9 mouse cellular contexts compared by ENCODE assay signal in genomic region chr4:43519551-43519950, GRCm38 (mm10). TPM values are rescaled to one million over a fixed set of nuclear protein-coding genes. Genes with fewer than 3 reads are reported as not detected.
A peak's percentile ranks its signal among the peaks of the same experiment; 100 is the strongest.
DNase-seq lines count a peak whose midpoint lies in the region; ATAC-seq lines count a peak whose summit lies in the region.
"Had no signal": no experiment of that assay in that cellular context is flagged by ENCODE, and none has a peak within 500 bp of the region (broad histone marks: within the 10 kb centered on the region; RNA-seq: fewer than 3 reads in every experiment).

No protein-coding gene starts in this region.

- H3K4me1 ChIP-seq in heart, embryonic 16.5 days (ENCODE audit: control insufficient read depth, insufficient read depth, low read length) = peaks cover 31% of the 10 kb centered on the region
- peaks cover 23% of the 10 kb centered on the region for H3K4me1 ChIP-seq in embryonic facial prominence, embryonic 14.5 days (ENCODE audit: control insufficient read depth, insufficient read depth, low read length)
- H3K4me1 ChIP-seq in intestine, embryonic 16.5 days (ENCODE audit: control insufficient read depth, insufficient read depth, low read length) = peaks cover 31% of the 10 kb centered on the region

- H3K27me3 ChIP-seq in heart, embryonic 16.5 days (ENCODE audit: control insufficient read depth, insufficient read depth, low read length) = no peaks in the 10 kb centered on the region
- H3K27me3 ChIP-seq in embryonic facial prominence, embryonic 14.5 days (replicated peaks; ENCODE audit: control insufficient read depth, insufficient read depth, low read length) = peaks cover 9% of the 10 kb centered on the region
- H3K27me3 ChIP-seq in intestine, embryonic 16.5 days (replicated peaks; ENCODE audit: control insufficient read depth, insufficient read depth, low read length) = peaks cover 4% of the 10 kb centered on the region; the same call in 1 of the 2 replicates

- WGBS in heart, embryonic 16.5 days = 38% methylated on average over 10 of the region's 10 CpGs
- WGBS in embryonic facial prominence, embryonic 14.5 days = 25% methylated on average over 10 of the region's 10 CpGs
- WGBS in intestine, embryonic 16.5 days = 33% methylated on average over 10 of the region's 10 CpGs

- no peak for DNase-seq in heart, adult 18-20 months
- no peak for DNase-seq in embryonic facial prominence, embryonic 14.5 days (ENCODE audit: low spot score)
- DNase-seq in neural tube, embryonic 10.5 days (ENCODE audit: extremely low spot score, low spot score) = peak; percentile 33
- no peak for DNase-seq in MN1 (ENCODE audit: low spot score)
- DNase-seq in retina, postnatal 1 day = no peak

- H3K27ac ChIP-seq in heart, embryonic 16.5 days (ENCODE audit: low read length) = no peak overlapping the region
- no peak overlapping the region for H3K27ac ChIP-seq in embryonic facial prominence, embryonic 14.5 days (replicated peaks; ENCODE audit: low read depth, low read length)
- no peak overlapping the region for H3K27ac ChIP-seq in intestine, embryonic 16.5 days (ENCODE audit: low read length)

- no peak overlapping the region for H3K9ac ChIP-seq in heart, embryonic 16.5 days (ENCODE audit: low read length)
- no peak overlapping the region; the same call in 1 of the 2 replicates for H3K9ac ChIP-seq in embryonic facial prominence, embryonic 14.5 days (ENCODE audit: low read depth, low read length)
- H3K9ac ChIP-seq in intestine, embryonic 16.5 days (ENCODE audit: low read depth, low read length) = no peak overlapping the region

- peaks cover 14% of the 10 kb centered on the region; the same call in 1 of the 2 replicates for H3K36me3 ChIP-seq in heart, embryonic 16.5 days (ENCODE audit: control insufficient read depth, insufficient read depth)
- peaks cover 30% of the 10 kb centered on the region; the same call in 1 of the 2 replicates for H3K36me3 ChIP-seq in embryonic facial prominence, embryonic 14.5 days (ENCODE audit: control insufficient read depth, insufficient read depth, low read length)
- no peaks in the 10 kb centered on the region for H3K36me3 ChIP-seq in intestine, embryonic 16.5 days (ENCODE audit: control insufficient read depth, insufficient read depth, low read length)
- H3K36me3 ChIP-seq: G1E had no signal

- no peaks in the 10 kb centered on the region for H3K9me3 ChIP-seq in heart, embryonic 16.5 days (replicated peaks; ENCODE audit: control insufficient read depth, low read length)
- H3K9me3 ChIP-seq in embryonic facial prominence, embryonic 14.5 days (ENCODE audit: control insufficient read depth, low read length) = no peaks in the 10 kb centered on the region
- H3K9me3 ChIP-seq in intestine, embryonic 16.5 days (ENCODE audit: control insufficient read depth, low read length) = no peaks in the 10 kb centered on the region
- H3K9me3 ChIP-seq: G1E had no signal

- H3K4me2 ChIP-seq in heart, embryonic 16.5 days (ENCODE audit: low read depth, low read length) = peak overlapping the region; percentile 60
- peak overlapping the region; percentile 85 for H3K4me2 ChIP-seq in embryonic facial prominence, embryonic 14.5 days (ENCODE audit: low read depth, low read length)
- H3K4me2 ChIP-seq in intestine, embryonic 16.5 days (ENCODE audit: low read depth, low read length) = peak overlapping the region; percentile 36

- no peak for ATAC-seq in heart, embryonic 16.5 days (replicated peaks; ENCODE audit: extremely low read depth, insufficient read depth, low FRiP score)
- ATAC-seq in embryonic facial prominence, embryonic 14.5 days (ENCODE audit: low read depth) = no peak
- ATAC-seq in intestine, embryonic 16.5 days = no peak
- no peak for ATAC-seq in erythroid progenitor cell, adult 5-6 weeks (replicated peaks; ENCODE audit: low FRiP score, poor library complexity, severe bottlenecking)

- H3K4me3 ChIP-seq in heart, embryonic 16.5 days (ENCODE audit: low read length) = peak overlapping the region; percentile 30; the same call in 1 of the 2 replicates
- H3K4me3 ChIP-seq in embryonic facial prominence, embryonic 14.5 days (ENCODE audit: low read depth, low read length) = peak overlapping the region; percentile 22
- H3K4me3 ChIP-seq in intestine, embryonic 16.5 days (ENCODE audit: low read length) = peak overlapping the region; percentile 24

RNA-seq across cellular contexts. Expression of gene Tpm2, which starts 4.0 kb away (rescaled TPM):
- polyA plus RNA-seq in heart, embryonic 16.5 days (2015; fragmentation: Nextera tagmentation; extraction: Ambion mirVana) = 162 and 177 TPM in 2 replicates
- 10 to 100 TPM; 32.1 to 35.2 TPM for total RNA-seq in heart, adult 18-20 months (2021)
- polyA plus RNA-seq in embryonic facial prominence, embryonic 14.5 days (2014; fragmentation: Nextera tagmentation; extraction: Ambion mirVana) = 811 and 1,069 TPM in 2 replicates
- polyA plus RNA-seq in intestine, embryonic 16.5 days (2015; fragmentation: Nextera tagmentation; extraction: Ambion mirVana) = 574 and 599 TPM in 2 replicates
- total RNA-seq in erythroid progenitor cell, adult 5-6 weeks (2015; ENCODE audit: low replicate concordance) = not detected in 2 replicates
- total RNA-seq in erythroid progenitor cell, adult 5-6 weeks (2017; ENCODE audit: low replicate concordance) = not detected in 2 replicates
- polyA plus RNA-seq: G1E had no signal

RNA-seq across cellular contexts. Expression of gene Car9, which starts 12.8 kb away (rescaled TPM):
- polyA plus RNA-seq in heart, embryonic 16.5 days (2015; fragmentation: Nextera tagmentation; extraction: Ambion mirVana) = 3.5 and 3.8 TPM in 2 replicates
- under 1 TPM in 1 of 2 experiments, not detected in 1; 0.36 TPM for total RNA-seq in heart, adult 18-20 months (2021)
- polyA plus RNA-seq in embryonic facial prominence, embryonic 14.5 days (2014; fragmentation: Nextera tagmentation; extraction: Ambion mirVana) = 0.43 and 1.1 TPM in 2 replicates
- 25.0 and 25.2 TPM in 2 replicates for polyA plus RNA-seq in intestine, embryonic 16.5 days (2015; fragmentation: Nextera tagmentation; extraction: Ambion mirVana)
- 1.7 TPM in 1 of 2 replicates, not detected in the other for total RNA-seq in erythroid progenitor cell, adult 5-6 weeks (2015; ENCODE audit: low replicate concordance)
- not detected in 2 replicates for total RNA-seq in erythroid progenitor cell, adult 5-6 weeks (2017; ENCODE audit: low replicate concordance)
- polyA plus RNA-seq: G1E had no signal

RNA-seq across cellular contexts. Expression of gene Arhgef39, which starts 20.1 kb away (rescaled TPM):
- polyA plus RNA-seq in heart, embryonic 16.5 days (2015; fragmentation: Nextera tagmentation; extraction: Ambion mirVana) = 38.9 and 43.4 TPM in 2 replicates
- under 1 TPM in 1 of 2 experiments, not detected in 1; 0.64 TPM for total RNA-seq in heart, adult 18-20 months (2021)
- 22.3 and 29.5 TPM in 2 replicates for polyA plus RNA-seq in embryonic facial prominence, embryonic 14.5 days (2014; fragmentation: Nextera tagmentation; extraction: Ambion mirVana)
- 40.9 and 49.7 TPM in 2 replicates for polyA plus RNA-seq in intestine, embryonic 16.5 days (2015; fragmentation: Nextera tagmentation; extraction: Ambion mirVana)
- total RNA-seq in erythroid progenitor cell, adult 5-6 weeks (2015; ENCODE audit: low replicate concordance) = 233 and 242 TPM in 2 replicates
- total RNA-seq in erythroid progenitor cell, adult 5-6 weeks (2017; ENCODE audit: low replicate concordance) = 202 and 213 TPM in 2 replicates

RNA-seq across cellular contexts. Expression of gene Ccdc107, which starts 26.9 kb away (rescaled TPM):
- 76.9 and 81.5 TPM in 2 replicates for polyA plus RNA-seq in heart, embryonic 16.5 days (2015; fragmentation: Nextera tagmentation; extraction: Ambion mirVana)
- total RNA-seq in heart, adult 18-20 months (2021) = 10 to 100 TPM; 29.2 to 31.7 TPM
- 64.5 and 68.2 TPM in 2 replicates for polyA plus RNA-seq in embryonic facial prominence, embryonic 14.5 days (2014; fragmentation: Nextera tagmentation; extraction: Ambion mirVana)
- 96.7 and 102 TPM in 2 replicates for polyA plus RNA-seq in intestine, embryonic 16.5 days (2015; fragmentation: Nextera tagmentation; extraction: Ambion mirVana)
- 26.0 and 46.9 TPM in 2 replicates for total RNA-seq in erythroid progenitor cell, adult 5-6 weeks (2015; ENCODE audit: low replicate concordance)
- 38.5 and 41.1 TPM in 2 replicates for total RNA-seq in erythroid progenitor cell, adult 5-6 weeks (2017; ENCODE audit: low replicate concordance)

RNA-seq across cellular contexts. Expression of gene Sit1, which starts 36.0 kb away (rescaled TPM):
- polyA plus RNA-seq in heart, embryonic 16.5 days (2015; fragmentation: Nextera tagmentation; extraction: Ambion mirVana) = 2.0 and 3.9 TPM in 2 replicates
- total RNA-seq in heart, adult 18-20 months (2021) = 1 to 10 TPM in 1 of 2 experiments, not detected in 1; 1.1 TPM
- polyA plus RNA-seq in embryonic facial prominence, embryonic 14.5 days (2014; fragmentation: Nextera tagmentation; extraction: Ambion mirVana) = not detected in 2 replicates
- not detected in 2 replicates for polyA plus RNA-seq in intestine, embryonic 16.5 days (2015; fragmentation: Nextera tagmentation; extraction: Ambion mirVana)
- not detected in 2 replicates for total RNA-seq in erythroid progenitor cell, adult 5-6 weeks (2015; ENCODE audit: low replicate concordance)
- total RNA-seq in erythroid progenitor cell, adult 5-6 weeks (2017; ENCODE audit: low replicate concordance) = 3.2 TPM in 1 of 2 replicates, not detected in the other
- total RNA-seq: G1E had no signal
- polyA plus RNA-seq: G1E had no signal
